Mouse (Mus musculus): ENCODE results near the gene Acp5.

- TF ChIP-seq POLR2A (IDR thresholded peaks at IDR 0.05; ENCODE audit: insufficient read depth, low read depth, low read length) (no peak), EP300 (IDR thresholded peaks at IDR 0.05; ENCODE audit: insufficient read depth, low read depth, low read length) (no peak), CTCF (IDR thresholded peaks at IDR 0.05) (no peak)
Measured at GRCm38 (mm10) chr9:22157516-22158265, 22.2 kb upstream of the Acp5 start.

Data from heart, adult 2 months (tissue).